Comparison of ENCODE assay signal across 16 mouse cellular contexts in genomic region chr12:31148417-31149356, GRCm38 (mm10).
A peak's percentile ranks its signal among the peaks of the same experiment; 100 is the strongest.
DNase-seq lines count a peak whose midpoint lies in the region; ATAC-seq lines count a peak whose summit lies in the region.
"Had no signal": no experiment of that assay in that cellular context is flagged by ENCODE, and none has a peak within 500 bp of the region (broad histone marks: within the 10 kb centered on the region; RNA-seq: fewer than 3 reads in every experiment).

No protein-coding gene starts in this region.

- H3K4me1 ChIP-seq in heart, embryonic 12.5 days (replicated peaks), result peaks cover 29% of the 10 kb centered on the region
- H3K4me1 ChIP-seq in embryonic facial prominence, embryonic 11.5 days (ENCODE audit: control insufficient read depth, insufficient read depth, low read length), result no peaks in the 10 kb centered on the region
- H3K4me1 ChIP-seq: liver, embryonic 15.5 days; midbrain, embryonic 15.5 days; neural tube, embryonic 12.5 days had no signal

- 43% methylated on average over 11 of the region's 11 CpGs for WGBS in heart, embryonic 12.5 days
- 34% methylated on average over 11 of the region's 11 CpGs for WGBS in embryonic facial prominence, embryonic 11.5 days

- H3K36me3 ChIP-seq in heart, embryonic 12.5 days, result no peaks in the 10 kb centered on the region
- H3K36me3 ChIP-seq in embryonic facial prominence, embryonic 11.5 days (replicated peaks; ENCODE audit: control insufficient read depth, insufficient read depth, low read depth, low read length), result no peaks in the 10 kb centered on the region
- H3K36me3 ChIP-seq: hindbrain, embryonic 10.5 days; liver, embryonic 15.5 days; midbrain, embryonic 15.5 days; neural tube, embryonic 12.5 days had no signal

- H3K4me3 ChIP-seq in heart, embryonic 12.5 days, result no peak overlapping the region
- H3K4me3 ChIP-seq in embryonic facial prominence, embryonic 11.5 days (ENCODE audit: low read depth, low read length), result no peak overlapping the region
- H3K4me3 ChIP-seq: hindbrain, embryonic 10.5 days; liver, embryonic 15.5 days; midbrain, embryonic 15.5 days; neural tube, embryonic 12.5 days had no signal

- no peak overlapping the region for H3K27ac ChIP-seq in heart, embryonic 12.5 days (ENCODE audit: poor library complexity, severe bottlenecking)
- H3K27ac ChIP-seq in embryonic facial prominence, embryonic 11.5 days (replicated peaks; ENCODE audit: low read depth, low read length), result no peak overlapping the region
- H3K27ac ChIP-seq: hindbrain, embryonic 10.5 days; liver, embryonic 15.5 days; midbrain, embryonic 15.5 days; neural tube, embryonic 12.5 days had no signal

- H3K9ac ChIP-seq in heart, embryonic 12.5 days, result no peak overlapping the region
- H3K9ac ChIP-seq in embryonic facial prominence, embryonic 11.5 days (replicated peaks; ENCODE audit: low read length), result no peak overlapping the region
- H3K9ac ChIP-seq: liver, embryonic 15.5 days; midbrain, embryonic 15.5 days; neural tube, embryonic 12.5 days had no signal

- DNase-seq in heart, postnatal 4 days, result no peak
- peak; percentile 19 for DNase-seq in ZHBTc4 (ENCODE audit: low read depth, low spot score)
- DNase-seq in embryonic facial prominence, embryonic 11.5 days (ENCODE audit: low spot score), result peak; percentile 54
- DNase-seq in kidney, postnatal 25 days, result peak; percentile 36 to 73
- DNase-seq in left cerebral cortex, adult 18-20 months (ENCODE audit: low spot score in 2 of 2), result no peak
- no peak for DNase-seq in cerebellum, adult 11 months
- no peak for DNase-seq in left cerebral cortex, adult 8-10 months (ENCODE audit: low spot score in 2 of 2)
- DNase-seq: cerebellum, adult 11-12 months; thymus, postnatal 4 days had no signal

- ATAC-seq in heart, embryonic 12.5 days (ENCODE audit: insufficient number of reproducible peaks, low FRiP score), result 0 out of 2 replicates have a peak, but pooled peaks have one; percentile 18
- ATAC-seq in embryonic facial prominence, embryonic 11.5 days (replicated peaks; ENCODE audit: insufficient number of reproducible peaks, low FRiP score, low TSS enrichment, low read depth), result no peak; the same call in 1 of the 2 replicates
- ATAC-seq: forebrain, embryonic 16.5 days; midbrain, embryonic 15.5 days; Patski had no signal

- no peak overlapping the region for H3K4me2 ChIP-seq in heart, embryonic 12.5 days
- H3K4me2 ChIP-seq in embryonic facial prominence, embryonic 11.5 days (ENCODE audit: low read depth, low read length), result no peak overlapping the region
- H3K4me2 ChIP-seq: liver, embryonic 15.5 days; midbrain, embryonic 15.5 days; neural tube, embryonic 12.5 days had no signal

- no peaks in the 10 kb centered on the region for H3K27me3 ChIP-seq in heart, embryonic 12.5 days (replicated peaks)
- H3K27me3 ChIP-seq in embryonic facial prominence, embryonic 11.5 days (ENCODE audit: control insufficient read depth, insufficient read depth, low read length), result no peaks in the 10 kb centered on the region
- H3K27me3 ChIP-seq: liver, embryonic 15.5 days; midbrain, embryonic 15.5 days; neural tube, embryonic 12.5 days; Patski had no signal

- no peaks in the 10 kb centered on the region for H3K9me3 ChIP-seq in heart, embryonic 12.5 days (replicated peaks)
- H3K9me3 ChIP-seq in embryonic facial prominence, embryonic 11.5 days (replicated peaks; ENCODE audit: control insufficient read depth, low read length), result no peaks in the 10 kb centered on the region
- H3K9me3 ChIP-seq: hindbrain, embryonic 10.5 days; liver, embryonic 15.5 days; midbrain, embryonic 15.5 days; neural tube, embryonic 12.5 days had no signal

Comparison
In these comparisons a context has a peak if more than half of its experiments do, and no peak if none do; other contexts are left out.
1. DNase-seq: peak in ZHBTc4 (single experiment), embryonic facial prominence, embryonic 11.5 days (single experiment) and kidney, postnatal 25 days (2 of 2); none in heart, postnatal 4 days (single experiment), left cerebral cortex, adult 18-20 months (0 of 2), cerebellum, adult 11 months (single experiment) and left cerebral cortex, adult 8-10 months (0 of 2).